Mouse (Mus musculus) heart, embryonic 13.5 days (tissue): ENCODE results near the gene Krt39. TPM values are rescaled to one million over a fixed set of nuclear protein-coding genes. Genes with fewer than 3 reads are reported as not detected.

Experiments
- ATAC-seq: fragments of 200-750 bp; cut with Nextera tagmentation; 2 replicates; pipeline ENCODE4 v1.8.0; 2017; ENCODE audit warnings: moderate TSS enrichment; ENCODE audit not compliant: insufficient number of reproducible peaks, low FRiP score, low TSS enrichment; ENCODE audit errors: extremely low read depth
- H3K27ac ChIP-seq: fragments of 300-500 bp; sonication (generic); replicated peaks from 2 replicates; pipeline ENCODE4 v1.5.1; 2015; ENCODE audit warnings: moderate library complexity, mild to moderate bottlenecking, inconsistent platforms
- H3K27me3 ChIP-seq: fragments of 300-500 bp; sonication (generic); replicated peaks from 2 replicates; pipeline ENCODE4 v1.6.1; 2015; ENCODE audit warnings: mild to moderate bottlenecking, inconsistent platforms
- H3K36me3 ChIP-seq: fragments of 300-500 bp; sonication (generic); 2 replicates; pipeline ENCODE4 v1.6.1; 2015; ENCODE audit warnings: mild to moderate bottlenecking, inconsistent platforms
- H3K4me1 ChIP-seq: fragments of 300-500 bp; sonication (generic); 2 replicates; pipeline ENCODE4 v1.6.1; 2015; ENCODE audit warnings: inconsistent platforms
- H3K4me2 ChIP-seq: fragments of 300-500 bp; sonication (generic); 2 replicates; pipeline ENCODE4 v1.6.1; 2015; ENCODE audit warnings: inconsistent platforms, mild to moderate bottlenecking, moderate library complexity
- H3K4me3 ChIP-seq: fragments of 300-500 bp; sonication (generic); 2 replicates; pipeline ENCODE4 v1.5.1; 2015; ENCODE audit warnings: moderate library complexity, mild to moderate bottlenecking, inconsistent platforms
- H3K9ac ChIP-seq: fragments of 300-500 bp; sonication (generic); 2 replicates; pipeline ENCODE4 v1.6.1; 2015; ENCODE audit warnings: inconsistent platforms, mild to moderate bottlenecking, moderate library complexity
- H3K9me3 ChIP-seq: fragments of 300-500 bp; sonication (generic); 2 replicates; pipeline ENCODE4 v1.6.1; 2016; ENCODE audit warnings: inconsistent platforms
- WGBS: fragments of 180-500 bp; shearing (Covaris S2); methylation state at CpG from one replicate; pipeline ENCODE4 v1.1.7; 2015; ENCODE audit warnings: mixed read lengths; 5-methylcytosine and 5-hydroxymethylcytosine counted together
- polyA plus RNA-seq: library from polyadenylated mRNA; unstranded; fragments of >200 nt; fragmentation: Nextera tagmentation; extraction: Ambion mirVana; gene quantifications from 2 replicates; pipeline ENCODE4 v1.2.1, GENCODE M21; 2015

Krt39 gene
- polyA plus RNA-seq, 1 experiment from 2014 or later, result not detected

GRCm38 (mm10) chr11:99471946-99472345 is 49.2 kb downstream of the Krt39 start:
- Histone ChIP-seq H3K4me1 (no peaks in the 10 kb centered on the region), H3K9ac (no peak overlapping the region), H3K27ac (no peak overlapping the region), H3K4me3 (no peak overlapping the region), H3K4me2 (no peak overlapping the region), H3K36me3 (no peaks in the 10 kb centered on the region), H3K9me3 (no peaks in the 10 kb centered on the region), H3K27me3 (no peaks in the 10 kb centered on the region)
- ATAC-seq, result no peak
- 87% methylated on average over 6 of the region's 6 CpGs for WGBS

DNA sequence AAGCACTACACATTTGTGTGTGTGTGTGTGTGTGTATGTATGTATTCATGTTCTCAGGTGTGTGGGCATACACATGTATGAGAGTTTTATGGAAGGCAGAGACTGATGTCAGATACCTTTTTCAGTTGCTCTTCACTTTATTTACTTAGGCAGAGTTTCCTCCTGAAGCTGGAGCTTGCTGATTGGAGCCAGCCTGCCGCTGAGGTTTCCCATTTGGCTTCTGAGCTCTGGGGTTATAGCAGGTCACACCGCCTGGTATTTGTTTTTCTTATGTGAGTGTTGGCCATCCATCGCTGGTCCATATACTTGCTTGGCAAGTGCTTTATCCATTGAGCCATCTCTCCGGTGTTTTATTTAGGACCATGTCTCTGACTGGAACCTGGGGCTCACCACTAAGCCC is 51.9 kb downstream of the Krt39 start:
- ATAC-seq, result no peak
- Histone ChIP-seq H3K36me3 (no peaks in the 10 kb centered on the region), H3K4me1 (no peaks in the 10 kb centered on the region; the same call in 1 of the 2 replicates), H3K9ac (no peak overlapping the region), H3K9me3 (no peaks in the 10 kb centered on the region), H3K4me2 (no peak overlapping the region), H3K27me3 (no peaks in the 10 kb centered on the region), H3K27ac (no peak overlapping the region), H3K4me3 (no peak overlapping the region)
- WGBS, result 56% methylated on average over 4 of the region's 4 CpGs

GRCm38 (mm10) chr11:99468566-99468965 is 52.6 kb downstream of the Krt39 start:
- no peak overlapping the region for H3K4me2 ChIP-seq
- ATAC-seq, result no peak
- H3K27ac ChIP-seq, result no peak overlapping the region
- H3K36me3 ChIP-seq, result no peaks in the 10 kb centered on the region
- no peak overlapping the region for H3K4me3 ChIP-seq
- H3K9ac ChIP-seq, result no peak overlapping the region
- no peaks in the 10 kb centered on the region; the same call in 1 of the 2 replicates for H3K4me1 ChIP-seq
- WGBS, result 74% methylated on average over 11 of the region's 11 CpGs
- H3K9me3 ChIP-seq, result no peaks in the 10 kb centered on the region
- H3K27me3 ChIP-seq, result peaks cover 4% of the 10 kb centered on the region; the same call in 1 of the 2 replicates

- no peaks in the 10 kb centered on the region for H3K9me3 ChIP-seq
- H3K4me1 ChIP-seq, result no peaks in the 10 kb centered on the region; the same call in 1 of the 2 replicates
- no peaks in the 10 kb centered on the region for H3K36me3 ChIP-seq
- H3K4me2 ChIP-seq, result no peak overlapping the region
- no peak overlapping the region for H3K4me3 ChIP-seq
- H3K27me3 ChIP-seq, result peaks cover 17% of the 10 kb centered on the region; the same call in 1 of the 2 replicates
- no peak overlapping the region for H3K9ac ChIP-seq
- H3K27ac ChIP-seq, result no peak overlapping the region
- WGBS, result 21% methylated on average over 7 of the region's 7 CpGs
- ATAC-seq, result no peak
These were observed 54.8 kb downstream of the Krt39 start for GRCm38 (mm10) chr11:99466316-99466715.

DNA sequence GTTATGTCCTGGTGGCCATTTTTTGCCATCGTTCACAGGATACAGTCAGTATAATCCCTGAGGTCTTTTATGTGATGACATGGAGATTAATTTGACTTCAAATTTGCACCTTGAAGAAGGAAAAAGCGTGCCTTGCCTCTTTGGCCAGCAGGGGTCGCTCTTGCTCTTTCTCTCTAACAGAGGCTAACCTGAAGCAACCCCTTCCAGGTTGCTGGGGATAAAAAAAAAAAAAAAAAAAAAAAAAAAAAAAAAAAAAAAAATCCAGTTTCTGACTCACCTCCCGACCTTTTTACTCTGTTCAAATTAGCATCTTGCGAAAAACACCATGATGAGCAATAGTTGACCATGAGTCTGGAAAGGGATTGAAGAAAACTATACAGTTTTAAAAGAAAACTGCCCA is 56.3 kb downstream of the Krt39 start:
- no peak overlapping the region for H3K9ac ChIP-seq
- ATAC-seq, result no peak
- H3K4me1 ChIP-seq, result no peaks in the 10 kb centered on the region; the same call in 1 of the 2 replicates
- H3K9me3 ChIP-seq, result no peaks in the 10 kb centered on the region
- H3K4me2 ChIP-seq, result no peak overlapping the region
- H3K27me3 ChIP-seq, result peaks cover 17% of the 10 kb centered on the region; the same call in 1 of the 2 replicates
- WGBS, result 6% methylated on average over 5 of the region's 5 CpGs
- H3K27ac ChIP-seq, result no peak overlapping the region
- no peaks in the 10 kb centered on the region for H3K36me3 ChIP-seq
- H3K4me3 ChIP-seq, result no peak overlapping the region

Other genes starting within 250 kb of the Krt39 start
- gene Krt24, start 236.1 kb downstream of the Krt39 start, polyA plus RNA-seq, result not detected in 2 replicates
- 0.08 TPM in 1 of 2 replicates, not detected in the other for gene Krt25, start 198.4 kb downstream of the Krt39 start, polyA plus RNA-seq
- gene Krt26, start 183.4 kb downstream of the Krt39 start, polyA plus RNA-seq, result not detected in 2 replicates
- not detected in 2 replicates for gene Krt27, start 170.2 kb downstream of the Krt39 start, polyA plus RNA-seq
- gene Krt28, start 146.4 kb downstream of the Krt39 start, polyA plus RNA-seq, result 0.20 TPM in 1 of 2 replicates, not detected in the other
- gene Krt10, start 132.0 kb downstream of the Krt39 start, polyA plus RNA-seq, result 11.1 and 14.2 TPM in 2 replicates
- not detected in 2 replicates for gene Krt12, start 99.1 kb downstream of the Krt39 start, polyA plus RNA-seq
- gene Krt20, start 83.2 kb downstream of the Krt39 start, polyA plus RNA-seq, result 2.3 and 3.2 TPM in 2 replicates
- 0.52 and 0.57 TPM in 2 replicates for gene Krt23, start 28.2 kb downstream of the Krt39 start, polyA plus RNA-seq
- gene Krt40, start 21.8 kb upstream of the Krt39 start, polyA plus RNA-seq, result not detected in 2 replicates
- not detected in 2 replicates for gene Krtap3-3, start 29.5 kb upstream of the Krt39 start, polyA plus RNA-seq
- gene Krtap3-2, start 35.5 kb upstream of the Krt39 start, polyA plus RNA-seq, result not detected in 2 replicates
- not detected in 2 replicates for gene Gm11939, start 38.1 kb upstream of the Krt39 start, polyA plus RNA-seq
- not detected in 2 replicates for gene Krtap3-1, start 45.3 kb upstream of the Krt39 start, polyA plus RNA-seq
- not detected in 2 replicates for gene Krtap1-5, start 59.7 kb upstream of the Krt39 start, polyA plus RNA-seq
- gene Krtap1-4, start 62.3 kb upstream of the Krt39 start, polyA plus RNA-seq, result not detected in 2 replicates
- gene Krtap1-3, start 70.0 kb upstream of the Krt39 start, polyA plus RNA-seq, result not detected in 2 replicates
- gene Krtap9-3, start 76.8 kb upstream of the Krt39 start, polyA plus RNA-seq, result not detected in 2 replicates
- not detected in 2 replicates for gene Gm11938, start 82.0 kb upstream of the Krt39 start, polyA plus RNA-seq
- gene Gm11937, start 88.9 kb upstream of the Krt39 start, polyA plus RNA-seq, result not detected in 2 replicates
- not detected in 2 replicates for gene Krtap2-4, start 93.5 kb upstream of the Krt39 start, polyA plus RNA-seq
- gene Gm11562, start 99.1 kb upstream of the Krt39 start, polyA plus RNA-seq, result not detected in 2 replicates
- not detected in 2 replicates for gene Krtap4-1, start 106.9 kb upstream of the Krt39 start, polyA plus RNA-seq
- gene Krtap4-2, start 113.7 kb upstream of the Krt39 start, polyA plus RNA-seq, result not detected in 2 replicates
- not detected in 2 replicates for gene Krtap4-7, start 122.8 kb upstream of the Krt39 start, polyA plus RNA-seq
- not detected in 2 replicates for gene Gm11555, start 128.9 kb upstream of the Krt39 start, polyA plus RNA-seq
- gene Gm11563, start 137.6 kb upstream of the Krt39 start, polyA plus RNA-seq, result not detected in 2 replicates
- not detected in 2 replicates for gene Krtap4-6, start 144.6 kb upstream of the Krt39 start, polyA plus RNA-seq
- gene Gm14190, start 169.4 kb upstream of the Krt39 start, polyA plus RNA-seq, result not detected in 2 replicates
- gene Gm14180, start 213.0 kb upstream of the Krt39 start, polyA plus RNA-seq, result not detected in 2 replicates